Mouse (Mus musculus): ENCODE results near the gene Olfr48. TPM values are rescaled to one million over a fixed set of nuclear protein-coding genes. Genes with fewer than 3 reads are reported as not detected.

Gene Olfr48
- total and polyA plus RNA-seq, 3 experiments = not detected

GRCm38 (mm10) chr2:89811751-89812150 lies 36.3 kb downstream of the Olfr48 start, which contains the start of gene Olfr1255:
Gene Olfr1255, plus strand, starts transcription at chr2:89812051.
- DNase-seq (ENCODE audit: low read depth, low spot score) = no peak
- no peaks in the 10 kb centered on the region for H3K4me1 ChIP-seq (ENCODE audit: control insufficient read depth in 1 of 2, insufficient read depth in 2 of 2, low read length in 2 of 2)
- H3K9me3 ChIP-seq (replicated peaks; ENCODE audit: insufficient read depth, low read length) = no peaks in the 10 kb centered on the region
- no peaks in the 10 kb centered on the region for H3K79me2 ChIP-seq (ENCODE audit: control insufficient read depth, insufficient read depth, low read length, poor library complexity)
- H3K4me3 ChIP-seq (ENCODE audit: control insufficient read depth in 1 of 2, insufficient read depth in 1 of 2, low read depth in 2 of 2, low read length in 2 of 2) = no peak within 1 kb of the TSS
- H3K27me3 ChIP-seq (ENCODE audit: control insufficient read depth in 1 of 2, insufficient read depth in 2 of 2, low read length in 2 of 2) = no peaks in the 10 kb centered on the region
- TF ChIP-seq POLR2AphosphoS5 (IDR thresholded peaks at IDR 0.05; ENCODE audit: borderline replicate concordance, low read depth, low read length) (no peak), SIN3A (IDR thresholded peaks at IDR 0.05; ENCODE audit: low read length) (no peak), CTCF (IDR thresholded peaks at IDR 0.05 in 2 of 3, conservative IDR thresholded peaks at IDR 0.05 in 1 of 3; ENCODE audit: control insufficient read depth in 1 of 3, insufficient read depth in 1 of 3, low read depth in 2 of 3, low read length in 3 of 3, poor library complexity in 1 of 3, severe bottlenecking in 1 of 3) (no peak), JUND (IDR thresholded peaks at IDR 0.05; ENCODE audit: low read depth, low read length) (no peak), UBTF (IDR thresholded peaks at IDR 0.05; ENCODE audit: borderline replicate concordance, insufficient read depth, low read depth, low read length) (no peak), NELFE (IDR thresholded peaks at IDR 0.05; ENCODE audit: low read depth, low read length) (no peak), POLR2AphosphoS2 (IDR thresholded peaks at IDR 0.05; ENCODE audit: low read length) (no peak), BHLHE40 (IDR thresholded peaks at IDR 0.05; ENCODE audit: borderline replicate concordance, low read depth, low read length) (no peak), TBP (IDR thresholded peaks at IDR 0.05; ENCODE audit: low read depth, low read length) (no peak), E2F4 (IDR thresholded peaks at IDR 0.05; ENCODE audit: borderline replicate concordance, low read depth, low read length) (no peak), CHD1 (IDR thresholded peaks at IDR 0.05; ENCODE audit: low read depth, low read length) (no peak), GATA1 (IDR thresholded peaks at IDR 0.05; ENCODE audit: low read depth, low read length) (no peak), SMC3 (IDR thresholded peaks at IDR 0.05; ENCODE audit: low read depth, low read length) (no peak), HCFC1 (IDR thresholded peaks at IDR 0.05; ENCODE audit: low read depth, low read length) (no peak)
- no peak within 1 kb of the TSS for H3K27ac ChIP-seq (ENCODE audit: control insufficient read depth, low read depth, low read length)
- H3K36me3 ChIP-seq (ENCODE audit: control insufficient read depth in 1 of 2, insufficient read depth in 2 of 2, low read length in 2 of 2) = no peaks in the 10 kb centered on the region
- H3K9ac ChIP-seq (ENCODE audit: control insufficient read depth, low read depth, low read length, poor library complexity, severe bottlenecking) = no peak within 1 kb of the TSS

DNA sequence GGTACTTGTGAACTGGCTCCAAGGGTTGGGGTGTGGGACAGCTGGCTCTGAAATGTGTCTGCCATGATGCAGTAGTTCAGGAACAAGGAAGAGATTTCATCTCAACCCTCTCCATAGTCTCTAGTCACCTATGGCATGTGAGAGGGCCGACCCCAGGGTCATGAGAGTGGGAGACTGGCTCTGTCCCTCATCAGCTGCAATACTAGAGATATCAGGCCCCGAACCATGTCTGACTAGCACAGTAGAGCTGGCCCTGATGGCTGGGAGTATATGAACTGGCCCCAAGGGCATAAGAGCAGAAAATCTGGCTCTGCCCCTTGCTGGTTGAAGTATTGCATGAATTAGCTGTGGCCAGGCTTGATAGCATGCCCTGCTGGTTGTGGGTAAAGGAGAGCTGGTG lies 37.3 kb downstream of the Olfr48 start:
- no peaks in the 10 kb centered on the region for H3K27me3 ChIP-seq (ENCODE audit: control insufficient read depth in 1 of 2, insufficient read depth in 2 of 2, low read length in 2 of 2)
- no peaks in the 10 kb centered on the region for H3K4me1 ChIP-seq (ENCODE audit: control insufficient read depth in 1 of 2, insufficient read depth in 2 of 2, low read length in 2 of 2)
- no peak overlapping the region for H3K27ac ChIP-seq (ENCODE audit: control insufficient read depth, low read depth, low read length)
- no peaks in the 10 kb centered on the region for H3K79me2 ChIP-seq (ENCODE audit: control insufficient read depth, insufficient read depth, low read length, poor library complexity)
- no peak overlapping the region for H3K4me3 ChIP-seq (ENCODE audit: control insufficient read depth in 1 of 2, insufficient read depth in 1 of 2, low read depth in 2 of 2, low read length in 2 of 2)
- TF ChIP-seq BHLHE40 (IDR thresholded peaks at IDR 0.05; ENCODE audit: borderline replicate concordance, low read depth, low read length) = no peak
- no peak for TF ChIP-seq POLR2AphosphoS5 (IDR thresholded peaks at IDR 0.05; ENCODE audit: borderline replicate concordance, low read depth, low read length)
- TF ChIP-seq HCFC1 (IDR thresholded peaks at IDR 0.05; ENCODE audit: low read depth, low read length) = no peak
- TF ChIP-seq USF1 (IDR thresholded peaks at IDR 0.05; ENCODE audit: low read depth, low read length) = no peak
- TF ChIP-seq JUND (IDR thresholded peaks at IDR 0.05; ENCODE audit: low read depth, low read length) = no peak
- no peak for TF ChIP-seq ETS1 (IDR thresholded peaks at IDR 0.05; ENCODE audit: low read depth, low read length)
- TF ChIP-seq ZNF384 (IDR thresholded peaks at IDR 0.05; ENCODE audit: low read depth, low read length) = no peak
- TF ChIP-seq POLR2A (IDR thresholded peaks at IDR 0.05; ENCODE audit: control insufficient read depth in 1 of 2, insufficient read depth in 1 of 2, low read depth in 1 of 2, low read length in 2 of 2, poor library complexity in 1 of 2) = no peak
- no peak for TF ChIP-seq TCF12 (IDR thresholded peaks at IDR 0.05; ENCODE audit: low read depth, low read length)
- no peak for TF ChIP-seq RAD21 (IDR thresholded peaks at IDR 0.05; ENCODE audit: low read depth, low read length)
- TF ChIP-seq EP300 (IDR thresholded peaks at IDR 0.05; ENCODE audit: low read depth in 1 of 2, low read length in 2 of 2) = no peak
- DNase-seq (ENCODE audit: low read depth, low spot score) = no peak
- H3K9me3 ChIP-seq (replicated peaks; ENCODE audit: insufficient read depth, low read length) = no peaks in the 10 kb centered on the region
- H3K9ac ChIP-seq (ENCODE audit: control insufficient read depth, low read depth, low read length, poor library complexity, severe bottlenecking) = no peak overlapping the region
- H3K36me3 ChIP-seq (ENCODE audit: control insufficient read depth in 1 of 2, insufficient read depth in 2 of 2, low read length in 2 of 2) = no peaks in the 10 kb centered on the region
